Mouse (Mus musculus): ENCODE measurements around the gene Fam3b. TPM values are rescaled to one million over a fixed set of nuclear protein-coding genes. Genes with fewer than 3 reads are reported as not detected.

Gene Fam3b
- polyA plus RNA-seq (2015; fragmentation: Nextera tagmentation; extraction: Ambion mirVana), result 1.2 and 2.5 TPM in 2 replicates

- 60% methylated on average over 4 of the region's 4 CpGs for WGBS
- H3K36me3 ChIP-seq, result no peaks in the 10 kb centered on the region
- ATAC-seq (ENCODE audit: insufficient read depth, low FRiP score, low read depth), result no peak
Measured at GRCm38 (mm10) chr16:97514099-97514940, at the start of gene Fam3b. Gene Fam3b, minus strand, starts transcription at chr16:97514816.

GRCm38 (mm10) chr16:97544340-97544739 lies 29.7 kb upstream of the Fam3b start:
- Histone ChIP-seq H3K4me2 (no peak overlapping the region), H3K9ac (no peak overlapping the region), H3K9me3 (no peaks in the 10 kb centered on the region), H3K27ac (no peak overlapping the region), H3K36me3 (no peaks in the 10 kb centered on the region), H3K4me1 (no peaks in the 10 kb centered on the region), H3K4me3 (replicated peaks) (no peak overlapping the region), H3K27me3 (replicated peaks) (no peaks in the 10 kb centered on the region)
- ATAC-seq (ENCODE audit: insufficient read depth, low FRiP score, low read depth), result no peak
- 70% methylated on average over 4 of the region's 4 CpGs for WGBS

More at GRCm38 (mm10) chr16:97514099-97514940, at the start of gene Fam3b:
- Histone ChIP-seq H3K4me1 (no peaks in the 10 kb centered on the region), H3K27me3 (replicated peaks) (no peaks in the 10 kb centered on the region), H3K9ac (no peak within 1 kb of the TSS), H3K9me3 (no peaks in the 10 kb centered on the region), H3K4me2 (no peak within 1 kb of the TSS), H3K4me3 (replicated peaks) (no peak within 1 kb of the TSS), H3K27ac (no peak within 1 kb of the TSS; the same call in 1 of the 2 replicates)

- Histone ChIP-seq H3K27me3 (replicated peaks) (no peaks in the 10 kb centered on the region), H3K9me3 (no peaks in the 10 kb centered on the region), H3K4me1 (peaks cover 30% of the 10 kb centered on the region), H3K4me2 (no peak overlapping the region), H3K9ac (no peak overlapping the region), H3K36me3 (no peaks in the 10 kb centered on the region), H3K4me3 (replicated peaks) (no peak overlapping the region), H3K27ac (no peak overlapping the region)
- no peak for ATAC-seq (ENCODE audit: insufficient read depth, low FRiP score, low read depth)
- 52% methylated on average over 1 of the region's 1 CpGs for WGBS
Measured at GRCm38 (mm10) chr16:97536859-97537258, 22.2 kb upstream of the Fam3b start.

GRCm38 (mm10) chr16:97535808-97536413 lies 21.3 kb upstream of the Fam3b start:
- peak overlapping the region; percentile 23 for H3K4me3 ChIP-seq (replicated peaks)
- ATAC-seq (ENCODE audit: insufficient read depth, low FRiP score, low read depth), result peak; percentile 82
- no peak overlapping the region for H3K9ac ChIP-seq

GRCm38 (mm10) chr16:97534876-97535461 lies 20.4 kb upstream of the Fam3b start:
- Histone ChIP-seq H3K36me3 (no peaks in the 10 kb centered on the region), H3K9ac (no peak overlapping the region), H3K27ac (peak overlapping the region; percentile 90), H3K4me3 (replicated peaks) (peak overlapping the region; percentile 23), H3K27me3 (replicated peaks) (no peaks in the 10 kb centered on the region), H3K9me3 (no peaks in the 10 kb centered on the region), H3K4me1 (peaks cover 30% of the 10 kb centered on the region), H3K4me2 (peak overlapping the region; percentile 53)
- peak; percentile 52; the same call in 1 of the 2 replicates for ATAC-seq (ENCODE audit: insufficient read depth, low FRiP score, low read depth)
- 11% methylated on average over 5 of the region's 5 CpGs for WGBS

More at GRCm38 (mm10) chr16:97535808-97536413, 21.3 kb upstream of the Fam3b start:
- no peaks in the 10 kb centered on the region for H3K36me3 ChIP-seq
- peak overlapping the region; percentile 53 for H3K4me2 ChIP-seq
- peaks cover 30% of the 10 kb centered on the region for H3K4me1 ChIP-seq
- 2% methylated on average over 3 of the region's 3 CpGs for WGBS
- no peaks in the 10 kb centered on the region for H3K9me3 ChIP-seq
- H3K27me3 ChIP-seq (replicated peaks), result no peaks in the 10 kb centered on the region
- H3K27ac ChIP-seq, result peak overlapping the region; percentile 90

GRCm38 (mm10) chr16:97534448-97534847 lies 19.8 kb upstream of the Fam3b start:
- WGBS, result 38% methylated on average over 1 of the region's 1 CpGs

GRCm38 (mm10) chr16:97533751-97534150 lies 19.1 kb upstream of the Fam3b start:
- H3K9me3 ChIP-seq, result no peaks in the 10 kb centered on the region
- no peaks in the 10 kb centered on the region for H3K36me3 ChIP-seq
- no peak overlapping the region for H3K9ac ChIP-seq
- no peak overlapping the region for H3K27ac ChIP-seq
- no peaks in the 10 kb centered on the region for H3K27me3 ChIP-seq (replicated peaks)
- H3K4me1 ChIP-seq, result peaks cover 30% of the 10 kb centered on the region
- H3K4me2 ChIP-seq, result no peak overlapping the region
- H3K4me3 ChIP-seq (replicated peaks), result no peak overlapping the region
- 86% methylated on average over 5 of the region's 5 CpGs for WGBS
- ATAC-seq (ENCODE audit: insufficient read depth, low FRiP score, low read depth), result no peak

More at GRCm38 (mm10) chr16:97534448-97534847, 19.8 kb upstream of the Fam3b start:
- H3K36me3 ChIP-seq, result no peaks in the 10 kb centered on the region
- H3K27ac ChIP-seq, result peak overlapping the region; percentile 90
- H3K4me2 ChIP-seq, result peak overlapping the region; percentile 53
- no peak overlapping the region for H3K9ac ChIP-seq
- no peak for ATAC-seq (ENCODE audit: insufficient read depth, low FRiP score, low read depth)
- H3K4me1 ChIP-seq, result peaks cover 30% of the 10 kb centered on the region
- H3K4me3 ChIP-seq (replicated peaks), result peak overlapping the region; percentile 23; the same call in 1 of the 2 replicates
- H3K9me3 ChIP-seq, result no peaks in the 10 kb centered on the region
- no peaks in the 10 kb centered on the region for H3K27me3 ChIP-seq (replicated peaks)

GRCm38 (mm10) chr16:97533126-97533525 lies 18.5 kb upstream of the Fam3b start:
- Histone ChIP-seq H3K27ac (no peak overlapping the region), H3K9me3 (no peaks in the 10 kb centered on the region), H3K36me3 (no peaks in the 10 kb centered on the region), H3K27me3 (replicated peaks) (no peaks in the 10 kb centered on the region), H3K4me3 (replicated peaks) (no peak overlapping the region), H3K9ac (no peak overlapping the region), H3K4me1 (peaks cover 30% of the 10 kb centered on the region), H3K4me2 (no peak overlapping the region)
- no peak for ATAC-seq (ENCODE audit: insufficient read depth, low FRiP score, low read depth)
- WGBS, result 83% methylated on average over 1 of the region's 1 CpGs

- Histone ChIP-seq H3K4me3 (replicated peaks) (no peak overlapping the region), H3K27me3 (replicated peaks) (no peaks in the 10 kb centered on the region), H3K4me2 (no peak overlapping the region), H3K36me3 (no peaks in the 10 kb centered on the region), H3K27ac (no peak overlapping the region), H3K4me1 (peaks cover 3% of the 10 kb centered on the region), H3K9me3 (no peaks in the 10 kb centered on the region), H3K9ac (no peak overlapping the region)
- WGBS, result 72% methylated on average over 2 of the region's 2 CpGs
- ATAC-seq (ENCODE audit: insufficient read depth, low FRiP score, low read depth), result no peak
Measured at GRCm38 (mm10) chr16:97529241-97529640, 14.6 kb upstream of the Fam3b start.

GRCm38 (mm10) chr16:97523024-97523423 lies 8.4 kb upstream of the Fam3b start:
- no peak for ATAC-seq (ENCODE audit: insufficient read depth, low FRiP score, low read depth)
- 13% methylated on average over 1 of the region's 1 CpGs for WGBS
- Histone ChIP-seq H3K9ac (no peak overlapping the region), H3K27me3 (replicated peaks) (no peaks in the 10 kb centered on the region), H3K4me2 (no peak overlapping the region), H3K4me1 (no peaks in the 10 kb centered on the region), H3K4me3 (replicated peaks) (no peak overlapping the region), H3K36me3 (no peaks in the 10 kb centered on the region), H3K27ac (no peak overlapping the region), H3K9me3 (no peaks in the 10 kb centered on the region)

GRCm38 (mm10) chr16:97521983-97522382 lies 7.4 kb upstream of the Fam3b start:
- Histone ChIP-seq H3K9ac (no peak overlapping the region), H3K36me3 (no peaks in the 10 kb centered on the region), H3K4me3 (replicated peaks) (no peak overlapping the region), H3K4me2 (no peak overlapping the region), H3K27me3 (replicated peaks) (no peaks in the 10 kb centered on the region), H3K27ac (no peak overlapping the region), H3K4me1 (no peaks in the 10 kb centered on the region), H3K9me3 (no peaks in the 10 kb centered on the region)
- whole genome bisulfite sequencing, result 62% methylated on average over 6 of the region's 6 CpGs
- no peak for ATAC-seq (ENCODE audit: insufficient read depth, low FRiP score, low read depth)

- ATAC-seq (ENCODE audit: insufficient read depth, low FRiP score, low read depth), result no peak
- H3K36me3 ChIP-seq, result no peaks in the 10 kb centered on the region
- 62% methylated on average over 3 of the region's 3 CpGs for WGBS
- no peaks in the 10 kb centered on the region for H3K4me1 ChIP-seq
- no peak overlapping the region for H3K4me3 ChIP-seq (replicated peaks)
- no peaks in the 10 kb centered on the region for H3K9me3 ChIP-seq
- H3K27me3 ChIP-seq (replicated peaks), result no peaks in the 10 kb centered on the region
- H3K27ac ChIP-seq, result no peak overlapping the region
- no peak overlapping the region for H3K9ac ChIP-seq
- H3K4me2 ChIP-seq, result no peak overlapping the region
Measured at GRCm38 (mm10) chr16:97516341-97516740, 1.7 kb upstream of the Fam3b start.
